1 mouse cellular context compared by ENCODE assay signal in the genomic region with DNA sequence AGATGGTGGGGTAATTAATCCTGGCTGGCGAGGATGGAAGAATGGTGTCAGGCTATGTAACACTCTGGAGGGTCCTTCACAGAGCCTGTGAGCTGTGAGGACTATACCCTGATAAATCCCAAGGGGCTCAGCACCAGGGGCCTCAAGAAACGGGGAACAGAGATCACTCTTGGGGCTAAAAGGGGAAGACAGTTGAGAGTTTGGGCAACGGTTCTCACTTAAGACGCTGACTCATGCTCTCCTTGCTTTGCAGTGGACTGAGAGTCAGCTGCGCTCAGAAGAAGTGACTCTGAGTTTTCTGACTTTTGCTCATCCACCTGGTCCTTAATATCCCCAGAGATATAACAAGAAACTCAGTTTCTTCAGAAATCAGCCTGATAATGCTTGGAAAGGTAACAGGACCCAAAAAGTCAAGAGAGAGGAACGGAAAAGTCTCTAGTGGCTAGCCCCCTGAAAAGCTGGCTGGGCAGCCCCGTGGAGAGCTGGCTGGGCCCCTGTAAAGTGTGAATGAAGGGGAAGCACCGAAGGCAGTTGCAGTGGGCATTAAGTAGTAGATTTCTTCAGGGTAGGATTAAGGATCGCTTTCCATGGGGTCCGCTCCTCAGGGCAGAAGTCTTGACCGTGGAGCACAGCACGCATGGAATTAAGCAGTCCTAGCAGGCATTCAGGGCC.
TF ChIP-seq lines count a peak whose summit lies in the region.

No protein-coding gene starts in this region.

TF ChIP-seq in CH12.LX, 34 proteins besides CTCF, POLR2A, EP300 and RAD21:
- TF ChIP-seq ZNF384 (IDR thresholded peaks at IDR 0.05; ENCODE audit: low read depth, low read length) (peak; percentile 34; the same call in 1 of the 2 replicates), TBP (conservative IDR thresholded peaks at IDR 0.05; ENCODE audit: low read depth, low read length) (0 out of 2 replicates have a peak, but pooled peaks have one; percentile 52), SIN3A (IDR thresholded peaks at IDR 0.05; ENCODE audit: low read length) (peak; percentile 89), MEF2A (IDR thresholded peaks at IDR 0.05; ENCODE audit: borderline replicate concordance, low read depth, low read length) (peak; percentile 91), BHLHE40 (IDR thresholded peaks at IDR 0.05; ENCODE audit: low read depth, low read length) (peak; percentile 83), UBTF (IDR thresholded peaks at IDR 0.05; ENCODE audit: low read depth, low read length) (no peak), IRF4 (IDR thresholded peaks at IDR 0.05; ENCODE audit: low read depth, low read length) (peak; percentile 87), JUND (conservative IDR thresholded peaks at IDR 0.05; ENCODE audit: low read depth, low read length) (peak; percentile 89), HCFC1 (IDR thresholded peaks at IDR 0.05; ENCODE audit: low read depth, low read length) (peak; percentile 17; the same call in 1 of the 2 replicates), ZC3H11A (IDR thresholded peaks at IDR 0.05; ENCODE audit: low read depth, low read length) (no peak), MAX (IDR thresholded peaks at IDR 0.05; ENCODE audit: low read length) (peak; percentile 85), TCF12 (IDR thresholded peaks at IDR 0.05; ENCODE audit: low read depth, low read length) (peak; percentile 86), ZKSCAN1 (IDR thresholded peaks at IDR 0.05; ENCODE audit: borderline replicate concordance, low read depth, low read length) (no peak), GABPA (IDR thresholded peaks at IDR 0.05; ENCODE audit: insufficient replicate concordance, low read depth, low read length) (no peak), MYC (IDR thresholded peaks at IDR 0.05; ENCODE audit: low read depth, low read length) (peak; percentile 84; the same call in 1 of the 2 replicates), MXI1 (IDR thresholded peaks at IDR 0.05; ENCODE audit: low read depth, low read length) (peak; percentile 74), SMC3 (IDR thresholded peaks at IDR 0.05; ENCODE audit: low read depth, low read length) (peak; percentile 16; the same call in 1 of the 2 replicates), USF1 (IDR thresholded peaks at IDR 0.05; ENCODE audit: low read depth, low read length) (no peak), ETS1 (conservative IDR thresholded peaks at IDR 0.05; ENCODE audit: low read depth, low read length) (peak; percentile 95), NRF1 (IDR thresholded peaks at IDR 0.05; ENCODE audit: low read depth, low read length) (peak; percentile 35; the same call in 1 of the 2 replicates), MAZ (IDR thresholded peaks at IDR 0.05; ENCODE audit: low read depth, low read length) (peak; percentile 81), JUN (IDR thresholded peaks at IDR 0.05; ENCODE audit: insufficient read depth, low read depth, low read length) (peak; percentile 85), PAX5 (IDR thresholded peaks at IDR 0.05; ENCODE audit: low read length) (no peak), NELFE (IDR thresholded peaks at IDR 0.05; ENCODE audit: low read depth, low read length) (peak; percentile 42; the same call in 1 of the 2 replicates), ELF1 (IDR thresholded peaks at IDR 0.05; ENCODE audit: low read depth, low read length) (peak; percentile 44; the same call in 1 of the 2 replicates), CHD2 (IDR thresholded peaks at IDR 0.05; ENCODE audit: low read length) (peak; percentile 70), POLR2AphosphoS2 (IDR thresholded peaks at IDR 0.05; ENCODE audit: low read depth, low read length) (no peak), E2F4 (IDR thresholded peaks at IDR 0.05; ENCODE audit: insufficient replicate concordance, low read depth, low read length) (peak; percentile 23; the same call in 1 of the 2 replicates), KAT2A (IDR thresholded peaks at IDR 0.05; ENCODE audit: insufficient replicate concordance, low read length) (peak; percentile 69; the same call in 1 of the 2 replicates), CHD1 (IDR thresholded peaks at IDR 0.05; ENCODE audit: low read depth, low read length) (no peak; the same call in 1 of the 2 replicates), MAFK (IDR thresholded peaks at IDR 0.05; ENCODE audit: insufficient replicate concordance, low read length) (peak; percentile 96), USF2 (conservative IDR thresholded peaks at IDR 0.05; ENCODE audit: low read depth, low read length) (no peak), ZMIZ1 (IDR thresholded peaks at IDR 0.05; ENCODE audit: low read depth, low read length) (peak; percentile 69; the same call in 1 of the 2 replicates), RCOR1 (conservative IDR thresholded peaks at IDR 0.05; ENCODE audit: low read depth, low read length) (peak; percentile 84; the same call in 1 of the 2 replicates)
